Mouse (Mus musculus) G1E (cell line): ENCODE results near the gene Plpp7.

ENCODE experiments used
- CTCF ChIP-seq: IDR thresholded peaks from 2 replicates; pipeline ENCODE4 v1.5.1; 2012; ENCODE audit warnings: low read depth, low read length, inconsistent platforms, mixed read lengths
- GATA1 ChIP-seq: IDR thresholded peaks from 2 replicates; pipeline ENCODE4 v1.6.1; 2012; ENCODE audit warnings: borderline replicate concordance, low read length, inconsistent platforms, mixed read lengths
- POLR2AphosphoS5 ChIP-seq: IDR thresholded peaks from 2 replicates; pipeline ENCODE4 v1.6.1; 2012; ENCODE audit warnings: low read depth, low read length, inconsistent platforms; ENCODE audit not compliant: insufficient replicate concordance
- TAL1 ChIP-seq: conservative IDR thresholded peaks from 2 replicates; pipeline ENCODE4 v1.6.1; 2012; ENCODE audit warnings: low read depth, low read length, inconsistent platforms, mixed read lengths

GRCm38 (mm10) chr2:32131205-32131834 is 36.0 kb downstream of the Plpp7 start:
- TF ChIP-seq CTCF (no peak), GATA1 (no peak), POLR2AphosphoS5 (no peak), TAL1 (no peak)
